Mouse (Mus musculus): ENCODE measurements at regions not wholly inside any gene's neighbourhood (a gene's known extent, or its start where the extent isn't known, plus 50 kb on each side); places are given as distances from the start of the nearest gene placed in this dataset.

DNA sequence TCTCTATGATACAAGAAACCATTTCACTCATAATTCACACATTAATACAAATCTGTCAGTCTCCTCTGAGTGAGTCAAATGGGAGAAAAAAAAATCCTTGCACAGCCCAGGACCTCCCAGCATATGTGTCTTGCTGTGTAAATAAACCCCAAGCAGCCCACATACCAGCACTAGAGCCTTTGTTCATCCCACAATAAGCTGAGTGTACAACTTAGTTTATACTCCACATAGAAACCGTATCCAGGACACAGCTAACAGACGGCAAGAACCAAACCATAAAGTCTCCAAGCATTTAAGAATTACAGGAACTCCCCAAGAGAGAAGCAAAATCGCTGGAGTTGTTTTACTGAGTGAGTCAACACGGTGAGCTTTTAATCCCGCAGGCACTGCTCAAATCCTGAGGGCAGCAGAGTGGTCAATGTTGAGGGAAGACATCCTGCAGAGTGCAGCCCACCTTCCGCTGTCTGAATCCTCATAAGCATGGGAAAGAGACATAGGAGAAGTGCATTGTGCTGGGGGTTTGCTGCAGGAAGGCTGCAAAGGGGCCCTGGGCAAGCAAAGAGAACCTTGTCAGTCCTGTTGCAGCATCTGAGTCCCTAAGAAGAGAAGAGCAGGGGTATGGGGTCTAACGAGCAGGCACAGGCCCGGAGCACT is 436.4 kb downstream of the Tns3 start:
- no peak for TF ChIP-seq CTCF (IDR thresholded peaks at IDR 0.05; ENCODE audit: low read depth, low read length)
- no peak for TF ChIP-seq POLR2A (IDR thresholded peaks at IDR 0.05; ENCODE audit: insufficient read depth, low read length)
